Mouse (Mus musculus) E14TG2a.4 (cell line): Measurements from ENCODE around the gene Iscu.
"Not testable (repeated sequence)": the region's sequence is repeated elsewhere in the genome, so short reads cannot be mapped to it uniquely, and the experiment has no call there.

ENCODE experiments used
- H3K27me3 ChIP-seq: 2 replicates; pipeline ENCODE4 v1.6.1; 2014; ENCODE audit warnings: low read length, control low read depth; ENCODE audit not compliant: insufficient read depth
- H3K36me3 ChIP-seq: 2 replicates; pipeline ENCODE4 v1.6.1; 2014; ENCODE audit warnings: low read length, control low read depth; ENCODE audit not compliant: insufficient read depth
- H3K4me1 ChIP-seq: replicated peaks from 2 replicates; pipeline ENCODE4 v1.6.1; 2014; ENCODE audit warnings: low read depth, low read length, control low read depth
- H3K4me3 ChIP-seq: replicated peaks from 2 replicates; pipeline ENCODE4 v1.5.1; 2014; ENCODE audit warnings: mild to moderate bottlenecking, low read length
- H3K9me3 ChIP-seq: 2 replicates; pipeline ENCODE4 v1.6.1; 2014; ENCODE audit warnings: low read length, control low read depth
- CTCF ChIP-seq: conservative IDR thresholded peaks from 2 replicates; pipeline ENCODE4 v1.5.1; 2014; ENCODE audit warnings: low read length
- NANOG ChIP-seq: IDR thresholded peaks from 2 replicates; pipeline ENCODE4 v1.6.1; 2014; ENCODE audit warnings: borderline replicate concordance, low read length, mixed read lengths
- POU5F1 ChIP-seq: IDR thresholded peaks from 2 replicates; pipeline ENCODE4 v1.6.1; 2014; ENCODE audit warnings: low read length, borderline replicate concordance

Iscu gene

DNA sequence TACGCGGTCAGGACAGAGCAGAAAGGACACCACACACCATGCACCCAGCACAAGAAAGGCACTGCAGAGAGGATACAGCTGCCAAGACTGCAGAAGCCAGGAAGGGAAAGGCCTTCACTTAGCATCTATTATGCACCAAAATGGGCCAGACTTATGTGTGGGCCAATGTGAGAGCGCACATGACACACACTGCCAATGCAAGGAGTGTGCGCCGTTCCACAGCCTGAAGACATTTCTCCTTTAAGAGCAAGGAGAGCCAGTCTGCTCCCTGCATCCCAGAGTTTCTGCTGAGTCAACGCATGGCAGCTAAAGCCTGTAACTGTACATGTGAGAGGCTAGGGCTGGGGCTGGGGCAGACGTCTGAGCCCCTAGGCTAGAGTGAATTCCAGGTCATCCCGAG lies 3.7 kb upstream of the Iscu start:
- Histone ChIP-seq H3K9me3 (no peaks in the 10 kb centered on the region), H3K4me1 (peaks cover 76% of the 10 kb centered on the region), H3K36me3 (peaks cover 64% of the 10 kb centered on the region), H3K27me3 (no peaks in the 10 kb centered on the region), H3K4me3 (peak overlapping the region; percentile 99; the same call in 1 of the 2 replicates)
- no peak for TF ChIP-seq CTCF
- no peak for TF ChIP-seq NANOG

- H3K27me3 ChIP-seq, result no peaks in the 10 kb centered on the region
Observed at GRCm38 (mm10) chr5:113771213-113772162, 1.1 kb upstream of the Iscu start.

GRCm38 (mm10) chr5:113772905-113773519 lies 464 bp downstream of the Iscu start:
- H3K36me3 ChIP-seq, result peaks cover 63% of the 10 kb centered on the region
- H3K4me3 ChIP-seq, result peak overlapping the region; percentile 99
- H3K9me3 ChIP-seq, result no peaks in the 10 kb centered on the region
- H3K4me1 ChIP-seq, result peaks cover 55% of the 10 kb centered on the region
- TF ChIP-seq NANOG, result no peak
- no peaks in the 10 kb centered on the region for H3K27me3 ChIP-seq

More at GRCm38 (mm10) chr5:113771213-113772162, 1.1 kb upstream of the Iscu start:
- Histone ChIP-seq H3K9me3 (no peaks in the 10 kb centered on the region), H3K4me1 (peaks cover 63% of the 10 kb centered on the region), H3K4me3 (peak overlapping the region; percentile 99), H3K36me3 (peaks cover 64% of the 10 kb centered on the region)
- TF ChIP-seq NANOG, result no peak
- no peak for TF ChIP-seq CTCF
- no peak for TF ChIP-seq POU5F1

DNA sequence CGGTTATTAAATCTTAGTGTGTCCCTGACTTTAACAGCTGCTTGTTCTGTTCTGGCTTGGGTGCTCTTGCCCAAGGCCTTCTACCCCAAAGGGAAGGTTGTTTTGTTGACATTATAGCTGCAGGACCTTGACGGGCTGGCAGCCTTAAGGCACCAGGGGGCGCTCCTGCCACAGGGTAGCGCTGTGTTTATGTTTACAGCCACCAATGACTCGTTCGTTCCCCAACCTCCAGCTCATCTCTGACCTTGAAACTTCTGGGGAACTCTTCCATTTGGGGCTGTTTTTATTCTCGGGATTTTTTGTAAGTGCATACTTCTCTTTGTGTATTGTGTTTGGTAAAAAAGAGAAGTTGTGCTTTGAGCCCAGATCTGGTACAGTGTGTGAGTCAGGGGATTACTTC lies 1.1 kb downstream of the Iscu start:
- peaks cover 63% of the 10 kb centered on the region for H3K36me3 ChIP-seq
- TF ChIP-seq CTCF (peak; percentile 86), NANOG (no peak), POU5F1 (no peak)
- H3K27me3 ChIP-seq, result no peaks in the 10 kb centered on the region
- H3K4me3 ChIP-seq, result peak overlapping the region; percentile 99
- no peaks in the 10 kb centered on the region for H3K9me3 ChIP-seq
- peaks cover 50% of the 10 kb centered on the region for H3K4me1 ChIP-seq

GRCm38 (mm10) chr5:113775585-113775984 lies 3.0 kb downstream of the Iscu start:
- peaks cover 55% of the 10 kb centered on the region for H3K36me3 ChIP-seq
- peaks cover 35% of the 10 kb centered on the region for H3K4me1 ChIP-seq
- TF ChIP-seq NANOG, result no peak
- no peak for TF ChIP-seq POU5F1
- TF ChIP-seq CTCF, result no peak
- H3K9me3 ChIP-seq, result no peaks in the 10 kb centered on the region
- H3K4me3 ChIP-seq, result no peak overlapping the region
- H3K27me3 ChIP-seq, result no peaks in the 10 kb centered on the region

- H3K9me3 ChIP-seq, result no peaks in the 10 kb centered on the region
- H3K4me1 ChIP-seq, result peaks cover 35% of the 10 kb centered on the region
- no peak overlapping the region for H3K4me3 ChIP-seq
- TF ChIP-seq CTCF (no peak), POU5F1 (no peak), NANOG (no peak)
- no peaks in the 10 kb centered on the region for H3K27me3 ChIP-seq
- H3K36me3 ChIP-seq, result peaks cover 55% of the 10 kb centered on the region
Observed at GRCm38 (mm10) chr5:113776128-113776895, 3.8 kb downstream of the Iscu start.

- H3K36me3 ChIP-seq, result peaks cover 55% of the 10 kb centered on the region
- no peaks in the 10 kb centered on the region for H3K9me3 ChIP-seq
- H3K4me1 ChIP-seq, result peaks cover 35% of the 10 kb centered on the region
- no peak overlapping the region for H3K4me3 ChIP-seq
- TF ChIP-seq NANOG, result no peak
- no peak for TF ChIP-seq CTCF
- no peak for TF ChIP-seq POU5F1
- no peaks in the 10 kb centered on the region for H3K27me3 ChIP-seq
Observed at GRCm38 (mm10) chr5:113776896-113777226, 4.3 kb downstream of the Iscu start.

DNA sequence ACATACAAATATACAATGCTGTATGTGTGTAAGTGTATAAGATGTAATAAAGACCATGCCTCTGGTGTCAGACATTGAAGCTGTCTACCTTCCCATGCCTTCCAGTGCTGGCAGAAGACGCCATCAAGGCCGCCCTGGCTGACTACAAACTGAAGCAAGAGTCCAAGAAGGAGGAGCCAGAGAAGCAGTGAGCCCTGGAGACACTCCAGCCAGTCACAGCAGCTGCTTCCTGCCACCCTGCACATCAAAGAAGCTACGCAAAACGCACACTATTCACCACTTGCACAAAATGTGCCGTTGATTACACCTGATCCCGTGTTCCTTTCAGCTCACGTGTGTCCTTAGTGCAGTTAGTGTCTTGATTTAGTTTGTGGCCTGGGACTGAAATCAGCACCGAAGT lies 5.2 kb downstream of the Iscu start:
- H3K9me3 ChIP-seq, H3K4me3 ChIP-seq, H3K27me3 ChIP-seq: not testable (repeated sequence)
- Histone ChIP-seq H3K36me3 (peaks cover 55% of the 10 kb centered on the region), H3K4me1 (peaks cover 35% of the 10 kb centered on the region)
